Mouse (Mus musculus): ENCODE measurements at regions not wholly inside any gene's neighbourhood (a gene's known extent, or its start where the extent isn't known, plus 50 kb on each side); places are given as distances from the start of the nearest gene placed in this dataset.
A peak's percentile ranks its signal among the peaks of the same experiment; 100 is the strongest.

DNA sequence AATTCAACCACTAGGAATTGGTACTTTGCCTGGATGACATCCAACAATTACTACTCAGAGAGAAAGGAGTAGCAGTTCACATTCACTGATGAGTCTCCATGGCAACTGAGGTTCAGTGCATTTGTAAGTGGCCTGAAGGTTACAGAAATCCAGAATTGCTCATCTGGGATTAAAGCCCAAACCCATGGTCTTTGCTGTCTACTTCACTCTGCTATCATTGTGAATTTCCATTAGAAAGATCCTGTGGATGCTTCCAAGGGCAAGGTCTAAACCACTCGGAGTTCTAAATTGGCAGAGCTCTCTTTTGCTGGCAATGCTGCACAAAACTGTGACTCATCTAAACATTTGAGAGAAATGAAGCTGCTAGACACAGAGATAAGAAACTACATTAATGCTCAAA, 319.9 kb upstream of the Tbl1x start:
- DNase-seq, result no peak

DNA sequence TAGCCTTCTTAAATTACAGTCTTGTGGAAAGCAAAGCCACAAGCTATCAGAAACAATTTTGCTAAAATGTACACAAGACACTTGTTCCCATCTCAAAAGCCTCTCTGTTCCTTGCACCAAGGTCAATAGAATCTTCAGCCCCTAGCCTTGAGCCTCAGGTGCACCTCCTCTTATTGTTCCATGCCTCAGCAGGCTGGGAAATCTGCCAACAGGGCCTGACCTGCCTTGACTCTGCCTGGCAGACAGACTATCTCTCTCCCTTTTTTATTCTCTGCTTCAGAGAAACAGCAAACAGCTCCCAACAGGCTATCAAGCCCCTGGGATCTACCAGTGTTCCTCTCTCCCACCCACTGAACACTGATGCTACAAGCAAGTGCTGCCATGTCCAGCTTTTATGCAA, 302.1 kb upstream of the Tbl1x start:
- DNase-seq, result no peak

DNA sequence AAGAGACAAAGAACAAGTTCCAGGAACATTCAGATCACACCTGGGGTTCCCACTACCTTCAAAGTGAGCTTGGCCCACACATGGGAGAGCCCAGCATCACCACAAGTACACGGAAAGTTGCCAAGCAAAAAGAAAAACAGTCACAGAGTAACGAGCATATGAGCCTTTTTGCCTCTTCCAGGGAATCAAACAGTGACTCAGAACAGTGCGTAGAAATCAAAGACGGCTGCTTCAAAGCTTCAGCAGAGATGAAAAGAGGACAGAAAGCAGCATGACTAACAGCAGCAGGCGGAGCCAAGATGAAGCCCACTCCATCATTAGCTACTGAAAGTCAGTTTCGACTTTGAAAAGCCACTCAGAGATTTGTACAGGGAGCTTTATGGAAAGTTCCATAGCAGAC, 291.5 kb upstream of the Tbl1x start:
- peak; percentile 0 for DNase-seq

Data from embryo, embryonic 11 days (tissue).